Mouse (Mus musculus): ENCODE data around the gene Utrn. TPM values are rescaled to one million over a fixed set of nuclear protein-coding genes. Genes with fewer than 3 reads are reported as not detected.

Gene Utrn
- total and polyA plus RNA-seq, 2 experiments from 2014 or later, result 24.6 to 25.0 TPM

DNA sequence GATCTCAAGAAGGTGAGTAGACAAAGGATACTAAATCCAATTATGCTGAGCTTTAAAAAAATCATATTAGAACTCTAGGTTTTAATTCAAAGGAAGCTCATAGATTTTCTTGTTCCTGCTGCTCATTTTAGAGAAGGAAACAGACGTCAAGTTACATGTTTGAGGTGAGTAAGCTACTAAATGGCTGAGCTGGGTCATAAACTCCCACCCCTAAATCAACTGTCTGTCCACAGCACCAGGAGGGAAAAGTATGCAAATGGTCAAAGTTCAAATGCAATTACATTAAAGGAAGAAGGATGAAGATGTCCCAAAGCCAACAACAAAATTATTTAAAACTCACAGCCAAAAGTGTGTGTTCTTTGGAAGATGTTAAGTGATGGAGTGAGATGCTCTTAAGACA lies 139.5 kb downstream of the Utrn start:
- Histone ChIP-seq H3K27me3 (ENCODE audit: insufficient read depth, low read length) (no peaks in the 10 kb centered on the region), H3K27ac (no peak overlapping the region), H3K4me2 (ENCODE audit: low read depth, low read length) (no peak overlapping the region), H3K9ac (replicated peaks; ENCODE audit: low read length) (no peak overlapping the region), H3K36me3 (ENCODE audit: insufficient read depth, low read length) (no peaks in the 10 kb centered on the region), H3K4me1 (ENCODE audit: insufficient read depth, low read length) (no peaks in the 10 kb centered on the region), H3K9me3 (ENCODE audit: low read length) (no peaks in the 10 kb centered on the region), H3K4me3 (ENCODE audit: low read length) (no peak overlapping the region)
- 80% methylated on average over 1 of the region's 1 CpGs for WGBS
- no peak for TF ChIP-seq CTCF (IDR thresholded peaks at IDR 0.05; ENCODE audit: low read depth)
- DNase-seq (ENCODE audit: low spot score) (no peak), ATAC-seq (no peak)

DNA sequence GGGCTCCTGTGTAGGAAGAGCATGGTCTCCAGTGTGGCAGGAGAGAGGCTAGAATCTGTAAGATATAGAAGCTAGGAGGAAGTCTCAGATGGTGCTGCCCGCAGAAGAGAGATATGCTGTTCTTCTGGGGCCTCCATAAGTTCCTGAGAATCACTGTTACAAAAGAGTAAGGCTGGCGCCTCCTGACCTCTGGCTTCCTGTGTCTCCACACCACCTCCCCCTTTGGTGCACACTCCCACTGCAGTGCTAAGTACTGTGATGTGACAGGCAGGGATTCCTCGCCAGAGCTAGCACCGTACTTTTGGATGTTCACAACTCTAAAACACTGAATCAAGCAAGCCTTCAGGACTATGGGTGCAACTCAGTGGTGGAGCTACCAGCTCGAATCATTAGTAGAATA lies 140.1 kb downstream of the Utrn start:
- no peak overlapping the region for H3K4me2 ChIP-seq (ENCODE audit: low read depth, low read length)
- no peaks in the 10 kb centered on the region for H3K9me3 ChIP-seq (ENCODE audit: low read length)
- ATAC-seq (no peak), DNase-seq (ENCODE audit: low spot score) (no peak)
- 85% methylated on average over 5 of the region's 5 CpGs for WGBS
- H3K4me1 ChIP-seq (ENCODE audit: insufficient read depth, low read length), result no peaks in the 10 kb centered on the region
- no peak overlapping the region for H3K27ac ChIP-seq
- no peaks in the 10 kb centered on the region for H3K36me3 ChIP-seq (ENCODE audit: insufficient read depth, low read length)
- no peaks in the 10 kb centered on the region for H3K27me3 ChIP-seq (ENCODE audit: insufficient read depth, low read length)
- TF ChIP-seq CTCF (IDR thresholded peaks at IDR 0.05; ENCODE audit: low read depth), result no peak
- no peak overlapping the region for H3K9ac ChIP-seq (replicated peaks; ENCODE audit: low read length)
- no peak overlapping the region for H3K4me3 ChIP-seq (ENCODE audit: low read length)

DNA sequence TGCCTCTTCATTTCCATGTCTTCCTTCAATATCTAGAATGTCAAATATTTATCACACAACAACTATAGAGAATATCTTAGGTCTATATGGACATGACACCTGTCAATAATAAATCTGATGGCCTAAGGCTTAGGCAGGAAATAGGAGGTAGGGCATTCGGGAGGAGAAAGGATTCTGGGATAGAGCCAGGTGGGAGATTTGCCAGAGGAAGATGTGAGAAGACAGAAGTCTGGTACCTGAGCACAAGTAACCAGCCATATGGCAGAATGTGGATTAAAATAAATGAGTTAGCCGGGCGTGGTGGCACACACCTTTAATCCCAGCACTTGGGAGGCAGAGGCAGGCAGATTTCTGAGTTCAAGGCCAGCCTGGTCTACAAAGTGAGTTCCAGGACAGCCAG lies 141.3 kb downstream of the Utrn start:
- Histone ChIP-seq H3K4me3 (ENCODE audit: low read length) (no peak overlapping the region), H3K9ac (replicated peaks; ENCODE audit: low read length) (no peak overlapping the region), H3K4me1 (ENCODE audit: insufficient read depth, low read length) (no peaks in the 10 kb centered on the region), H3K36me3 (ENCODE audit: insufficient read depth, low read length) (no peaks in the 10 kb centered on the region), H3K4me2 (ENCODE audit: low read depth, low read length) (no peak overlapping the region), H3K27me3 (ENCODE audit: insufficient read depth, low read length) (no peaks in the 10 kb centered on the region), H3K9me3 (ENCODE audit: low read length) (no peaks in the 10 kb centered on the region), H3K27ac (no peak overlapping the region)
- ATAC-seq (no peak), DNase-seq (ENCODE audit: low spot score) (no peak)
- WGBS, result 85% methylated on average over 3 of the region's 3 CpGs
- TF ChIP-seq CTCF (IDR thresholded peaks at IDR 0.05; ENCODE audit: low read depth), result no peak

- no peak for TF ChIP-seq CTCF (IDR thresholded peaks at IDR 0.05; ENCODE audit: low read depth)
- Histone ChIP-seq H3K4me2 (ENCODE audit: low read depth, low read length) (no peak overlapping the region), H3K4me3 (ENCODE audit: low read length) (no peak overlapping the region), H3K9me3 (ENCODE audit: low read length) (no peaks in the 10 kb centered on the region), H3K4me1 (ENCODE audit: insufficient read depth, low read length) (no peaks in the 10 kb centered on the region), H3K36me3 (ENCODE audit: insufficient read depth, low read length) (no peaks in the 10 kb centered on the region), H3K27ac (no peak overlapping the region), H3K27me3 (ENCODE audit: insufficient read depth, low read length) (no peaks in the 10 kb centered on the region), H3K9ac (replicated peaks; ENCODE audit: low read length) (no peak overlapping the region)
- peak; percentile 34 for DNase-seq (ENCODE audit: low spot score)
- peak; percentile 39; the same call in 1 of the 2 replicates for ATAC-seq
- 32% methylated on average over 13 of the region's 13 CpGs for WGBS
These were observed 143.0 kb downstream of the Utrn start for GRCm38 (mm10) chr10:12726041-12726608.

- 55% methylated on average over 14 of the region's 14 CpGs for WGBS
- Histone ChIP-seq H3K4me3 (ENCODE audit: low read length) (no peak overlapping the region), H3K27ac (no peak overlapping the region)
These were observed 144.7 kb downstream of the Utrn start for GRCm38 (mm10) chr10:12724247-12725001.

DNA sequence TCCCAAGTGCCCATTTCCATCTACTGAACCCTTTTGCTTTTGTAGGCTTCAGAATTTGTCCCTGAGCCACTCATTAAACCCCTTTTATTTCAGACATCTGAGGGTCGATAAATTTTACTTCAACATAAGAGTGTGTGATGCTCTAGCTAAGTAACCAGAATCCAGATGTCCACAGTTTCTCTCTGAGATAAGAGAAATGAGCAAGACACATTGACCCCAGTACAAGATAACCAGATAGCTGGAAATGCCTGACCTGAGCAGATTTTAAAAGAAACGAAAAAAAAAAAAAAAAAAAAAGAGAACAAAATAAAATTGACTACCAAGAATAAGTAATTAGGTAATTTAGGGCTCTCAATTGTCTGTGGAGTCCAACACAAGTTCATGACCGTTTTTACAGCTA lies 145.9 kb downstream of the Utrn start:
- no peaks in the 10 kb centered on the region for H3K4me1 ChIP-seq (ENCODE audit: insufficient read depth, low read length)
- H3K9me3 ChIP-seq (ENCODE audit: low read length), result no peaks in the 10 kb centered on the region
- TF ChIP-seq CTCF (IDR thresholded peaks at IDR 0.05; ENCODE audit: low read depth), result no peak
- H3K36me3 ChIP-seq (ENCODE audit: insufficient read depth, low read length), result no peaks in the 10 kb centered on the region
- no peak overlapping the region for H3K9ac ChIP-seq (replicated peaks; ENCODE audit: low read length)
- WGBS, result 55% methylated on average over 3 of the region's 3 CpGs
- no peak overlapping the region for H3K27ac ChIP-seq
- no peak for ATAC-seq
- DNase-seq (ENCODE audit: low spot score), result no peak
- no peaks in the 10 kb centered on the region for H3K27me3 ChIP-seq (ENCODE audit: insufficient read depth, low read length)
- H3K4me2 ChIP-seq (ENCODE audit: low read depth, low read length), result no peak overlapping the region
- H3K4me3 ChIP-seq (ENCODE audit: low read length), result no peak overlapping the region

More at GRCm38 (mm10) chr10:12724247-12725001, 144.7 kb downstream of the Utrn start:
- Histone ChIP-seq H3K4me2 (ENCODE audit: low read depth, low read length) (no peak overlapping the region), H3K4me1 (ENCODE audit: insufficient read depth, low read length) (no peaks in the 10 kb centered on the region), H3K36me3 (ENCODE audit: insufficient read depth, low read length) (no peaks in the 10 kb centered on the region), H3K27me3 (ENCODE audit: insufficient read depth, low read length) (no peaks in the 10 kb centered on the region), H3K9ac (replicated peaks; ENCODE audit: low read length) (no peak overlapping the region), H3K9me3 (ENCODE audit: low read length) (no peaks in the 10 kb centered on the region)
- TF ChIP-seq CTCF (IDR thresholded peaks at IDR 0.05; ENCODE audit: low read depth), result no peak
- ATAC-seq, result peak; percentile 61
- peak; percentile 25 for DNase-seq (ENCODE audit: low spot score)

GRCm38 (mm10) chr10:12722111-12722510 lies 147.1 kb downstream of the Utrn start:
- no peak overlapping the region for H3K9ac ChIP-seq (replicated peaks; ENCODE audit: low read length)
- H3K4me2 ChIP-seq (ENCODE audit: low read depth, low read length), result no peak overlapping the region
- H3K4me1 ChIP-seq (ENCODE audit: insufficient read depth, low read length), result no peaks in the 10 kb centered on the region
- no peak for ATAC-seq
- no peak for TF ChIP-seq CTCF (IDR thresholded peaks at IDR 0.05; ENCODE audit: low read depth)
- no peaks in the 10 kb centered on the region for H3K36me3 ChIP-seq (ENCODE audit: insufficient read depth, low read length)
- H3K27ac ChIP-seq, result no peak overlapping the region
- H3K4me3 ChIP-seq (ENCODE audit: low read length), result no peak overlapping the region
- WGBS, result 89% methylated on average over 2 of the region's 2 CpGs
- DNase-seq (ENCODE audit: low spot score), result no peak
- H3K9me3 ChIP-seq (ENCODE audit: low read length), result no peaks in the 10 kb centered on the region
- no peaks in the 10 kb centered on the region for H3K27me3 ChIP-seq (ENCODE audit: insufficient read depth, low read length)
